Mouse (Mus musculus): ENCODE data around the gene Scaf4. TPM values are rescaled to one million over a fixed set of nuclear protein-coding genes. Genes with fewer than 3 reads are reported as not detected.

The Scaf4 gene
- polyA plus RNA-seq, 1 experiment from 2014 or later: 17.1 TPM

- Histone ChIP-seq H3K27ac (ENCODE audit: low read depth, low read length) (no peak overlapping the region), H3K27me3 (replicated peaks; ENCODE audit: control insufficient read depth, insufficient read depth, low read length) (no peaks in the 10 kb centered on the region), H3K4me3 (ENCODE audit: low read length) (no peak overlapping the region), H3K4me2 (ENCODE audit: low read length) (no peak overlapping the region), H3K9me3 (ENCODE audit: control insufficient read depth, low read length) (no peaks in the 10 kb centered on the region), H3K9ac (ENCODE audit: low read depth, low read length) (no peak overlapping the region), H3K36me3 (ENCODE audit: control insufficient read depth, insufficient read depth, low read length) (no peaks in the 10 kb centered on the region), H3K4me1 (ENCODE audit: control insufficient read depth, insufficient read depth, low read depth, low read length) (no peaks in the 10 kb centered on the region)
- ATAC-seq: no peak
- WGBS: 92% methylated on average over 11 of the region's 11 CpGs
Observed at GRCm38 (mm10) chr16:90214731-90215565, 69.4 kb downstream of the Scaf4 start.

- Histone ChIP-seq H3K4me2 (ENCODE audit: low read length) (no peak overlapping the region), H3K9me3 (ENCODE audit: control insufficient read depth, low read length) (no peaks in the 10 kb centered on the region), H3K9ac (ENCODE audit: low read depth, low read length) (no peak overlapping the region), H3K4me3 (ENCODE audit: low read length) (no peak overlapping the region), H3K36me3 (ENCODE audit: control insufficient read depth, insufficient read depth, low read length) (no peaks in the 10 kb centered on the region), H3K4me1 (ENCODE audit: control insufficient read depth, insufficient read depth, low read depth, low read length) (no peaks in the 10 kb centered on the region), H3K27me3 (replicated peaks; ENCODE audit: control insufficient read depth, insufficient read depth, low read length) (no peaks in the 10 kb centered on the region), H3K27ac (ENCODE audit: low read depth, low read length) (no peak overlapping the region)
- no peak for ATAC-seq
- WGBS: 78% methylated on average over 12 of the region's 12 CpGs
Observed at GRCm38 (mm10) chr16:90213477-90214339, 70.6 kb downstream of the Scaf4 start.

- no peaks in the 10 kb centered on the region for H3K4me1 ChIP-seq (ENCODE audit: control insufficient read depth, insufficient read depth, low read depth, low read length)
- H3K27me3 ChIP-seq (replicated peaks; ENCODE audit: control insufficient read depth, insufficient read depth, low read length): no peaks in the 10 kb centered on the region
- no peaks in the 10 kb centered on the region for H3K36me3 ChIP-seq (ENCODE audit: control insufficient read depth, insufficient read depth, low read length)
- H3K27ac ChIP-seq (ENCODE audit: low read depth, low read length): no peak overlapping the region
- 88% methylated on average over 8 of the region's 8 CpGs for WGBS
- no peak overlapping the region for H3K4me3 ChIP-seq (ENCODE audit: low read length)
- ATAC-seq: no peak
- no peaks in the 10 kb centered on the region for H3K9me3 ChIP-seq (ENCODE audit: control insufficient read depth, low read length)
- no peak overlapping the region for H3K9ac ChIP-seq (ENCODE audit: low read depth, low read length)
- H3K4me2 ChIP-seq (ENCODE audit: low read length): no peak overlapping the region
Observed at GRCm38 (mm10) chr16:90211767-90212166, 72.5 kb downstream of the Scaf4 start.

GRCm38 (mm10) chr16:90210717-90211116, 73.6 kb downstream of the Scaf4 start:
- 84% methylated on average over 10 of the region's 10 CpGs for WGBS
- H3K4me1 ChIP-seq (ENCODE audit: control insufficient read depth, insufficient read depth, low read depth, low read length): no peaks in the 10 kb centered on the region
- no peaks in the 10 kb centered on the region for H3K9me3 ChIP-seq (ENCODE audit: control insufficient read depth, low read length)
- no peak overlapping the region for H3K27ac ChIP-seq (ENCODE audit: low read depth, low read length)
- no peak overlapping the region for H3K4me2 ChIP-seq (ENCODE audit: low read length)
- H3K9ac ChIP-seq (ENCODE audit: low read depth, low read length): no peak overlapping the region
- no peaks in the 10 kb centered on the region for H3K27me3 ChIP-seq (replicated peaks; ENCODE audit: control insufficient read depth, insufficient read depth, low read length)
- H3K4me3 ChIP-seq (ENCODE audit: low read length): no peak overlapping the region
- no peaks in the 10 kb centered on the region for H3K36me3 ChIP-seq (ENCODE audit: control insufficient read depth, insufficient read depth, low read length)
- no peak for ATAC-seq

- Histone ChIP-seq H3K27ac (ENCODE audit: low read depth, low read length) (no peak overlapping the region), H3K27me3 (replicated peaks; ENCODE audit: control insufficient read depth, insufficient read depth, low read length) (no peaks in the 10 kb centered on the region), H3K4me2 (ENCODE audit: low read length) (no peak overlapping the region), H3K36me3 (ENCODE audit: control insufficient read depth, insufficient read depth, low read length) (no peaks in the 10 kb centered on the region), H3K4me1 (ENCODE audit: control insufficient read depth, insufficient read depth, low read depth, low read length) (no peaks in the 10 kb centered on the region), H3K4me3 (ENCODE audit: low read length) (no peak overlapping the region), H3K9me3 (ENCODE audit: control insufficient read depth, low read length) (no peaks in the 10 kb centered on the region), H3K9ac (ENCODE audit: low read depth, low read length) (no peak overlapping the region)
- 79% methylated on average over 3 of the region's 3 CpGs for WGBS
- no peak for ATAC-seq
Observed at GRCm38 (mm10) chr16:90208996-90209395, 75.3 kb downstream of the Scaf4 start.

- no peak for ATAC-seq
- H3K4me3 ChIP-seq (ENCODE audit: low read length): no peak overlapping the region
- no peaks in the 10 kb centered on the region for H3K36me3 ChIP-seq (ENCODE audit: control insufficient read depth, insufficient read depth, low read length)
- H3K27ac ChIP-seq (ENCODE audit: low read depth, low read length): no peak overlapping the region
- 90% methylated on average over 2 of the region's 2 CpGs for WGBS
- no peaks in the 10 kb centered on the region for H3K27me3 ChIP-seq (replicated peaks; ENCODE audit: control insufficient read depth, insufficient read depth, low read length)
- H3K4me2 ChIP-seq (ENCODE audit: low read length): no peak overlapping the region
- no peak overlapping the region for H3K9ac ChIP-seq (ENCODE audit: low read depth, low read length)
- no peaks in the 10 kb centered on the region for H3K9me3 ChIP-seq (ENCODE audit: control insufficient read depth, low read length)
- no peaks in the 10 kb centered on the region for H3K4me1 ChIP-seq (ENCODE audit: control insufficient read depth, insufficient read depth, low read depth, low read length)
Observed at GRCm38 (mm10) chr16:90204868-90205267, 79.4 kb downstream of the Scaf4 start.

GRCm38 (mm10) chr16:90203226-90203962, 80.9 kb downstream of the Scaf4 start:
- no peaks in the 10 kb centered on the region for H3K4me1 ChIP-seq (ENCODE audit: control insufficient read depth, insufficient read depth, low read depth, low read length)
- ATAC-seq: no peak
- H3K4me3 ChIP-seq (ENCODE audit: low read length): no peak overlapping the region
- no peak overlapping the region for H3K9ac ChIP-seq (ENCODE audit: low read depth, low read length)
- H3K4me2 ChIP-seq (ENCODE audit: low read length): no peak overlapping the region
- H3K36me3 ChIP-seq (ENCODE audit: control insufficient read depth, insufficient read depth, low read length): no peaks in the 10 kb centered on the region
- H3K27ac ChIP-seq (ENCODE audit: low read depth, low read length): no peak overlapping the region
- 90% methylated on average over 6 of the region's 6 CpGs for WGBS
- H3K9me3 ChIP-seq (ENCODE audit: control insufficient read depth, low read length): no peaks in the 10 kb centered on the region
- H3K27me3 ChIP-seq (replicated peaks; ENCODE audit: control insufficient read depth, insufficient read depth, low read length): no peaks in the 10 kb centered on the region

- Histone ChIP-seq H3K4me1 (ENCODE audit: control insufficient read depth, insufficient read depth, low read depth, low read length) (peaks cover 4% of the 10 kb centered on the region), H3K27me3 (replicated peaks; ENCODE audit: control insufficient read depth, insufficient read depth, low read length) (no peaks in the 10 kb centered on the region), H3K4me3 (ENCODE audit: low read length) (no peak overlapping the region), H3K4me2 (ENCODE audit: low read length) (no peak overlapping the region), H3K9me3 (ENCODE audit: control insufficient read depth, low read length) (no peaks in the 10 kb centered on the region), H3K27ac (ENCODE audit: low read depth, low read length) (no peak overlapping the region), H3K36me3 (ENCODE audit: control insufficient read depth, insufficient read depth, low read length) (no peaks in the 10 kb centered on the region), H3K9ac (ENCODE audit: low read depth, low read length) (no peak overlapping the region)
- ATAC-seq: no peak
- WGBS: 75% methylated on average over 19 of the region's 19 CpGs
Observed at GRCm38 (mm10) chr16:90202140-90202539, 82.2 kb downstream of the Scaf4 start.

- Histone ChIP-seq H3K9me3 (ENCODE audit: control insufficient read depth, low read length) (no peaks in the 10 kb centered on the region), H3K9ac (ENCODE audit: low read depth, low read length) (no peak overlapping the region), H3K36me3 (ENCODE audit: control insufficient read depth, insufficient read depth, low read length) (no peaks in the 10 kb centered on the region), H3K27ac (ENCODE audit: low read depth, low read length) (no peak overlapping the region), H3K27me3 (replicated peaks; ENCODE audit: control insufficient read depth, insufficient read depth, low read length) (no peaks in the 10 kb centered on the region), H3K4me3 (ENCODE audit: low read length) (no peak overlapping the region), H3K4me2 (ENCODE audit: low read length) (no peak overlapping the region), H3K4me1 (ENCODE audit: control insufficient read depth, insufficient read depth, low read depth, low read length) (peaks cover 4% of the 10 kb centered on the region)
- ATAC-seq: no peak
- WGBS: 88% methylated on average over 10 of the region's 10 CpGs
Observed at GRCm38 (mm10) chr16:90199174-90199573, 85.1 kb downstream of the Scaf4 start.
